Mouse (Mus musculus): ENCODE measurements around the gene Ubald2. TPM values are rescaled to one million over a fixed set of nuclear protein-coding genes. Genes with fewer than 3 reads are reported as not detected.
A peak's percentile ranks its signal among the peaks of the same experiment; 100 is the strongest.

Ubald2 gene
- polyA plus RNA-seq, 1 experiment from 2014 or later = 78.5 TPM

GRCm38 (mm10) chr11:116434967-116435752, 1.3 kb downstream of the Ubald2 start:
- ATAC-seq (replicated peaks; ENCODE audit: low FRiP score, low TSS enrichment, low read depth) (no peak), DNase-seq (ENCODE audit: low spot score) (no peak)
- peak overlapping the region; percentile 62 for H3K4me3 ChIP-seq (ENCODE audit: low read depth, low read length)
- H3K36me3 ChIP-seq (ENCODE audit: control insufficient read depth, insufficient read depth, low read length) = peaks cover 33% of the 10 kb centered on the region
- peak overlapping the region; percentile 62 for H3K9ac ChIP-seq (ENCODE audit: low read length)
- H3K27me3 ChIP-seq (replicated peaks; ENCODE audit: control insufficient read depth, insufficient read depth, low read length) = no peaks in the 10 kb centered on the region
- H3K27ac ChIP-seq (ENCODE audit: low read depth) = peak overlapping the region; percentile 90
- 53% methylated on average over 12 of the region's 12 CpGs for WGBS
- no peaks in the 10 kb centered on the region for H3K9me3 ChIP-seq (ENCODE audit: control insufficient read depth, low read length)
- H3K4me2 ChIP-seq (ENCODE audit: low read length) = peak overlapping the region; percentile 82
- peaks cover 39% of the 10 kb centered on the region for H3K4me1 ChIP-seq (replicated peaks; ENCODE audit: control insufficient read depth, insufficient read depth, low read length)

GRCm38 (mm10) chr11:116435992-116436724, 2.3 kb downstream of the Ubald2 start:
- H3K36me3 ChIP-seq (ENCODE audit: control insufficient read depth, insufficient read depth, low read length) = peaks cover 35% of the 10 kb centered on the region
- H3K9me3 ChIP-seq (ENCODE audit: control insufficient read depth, low read length) = no peaks in the 10 kb centered on the region
- H3K9ac ChIP-seq (ENCODE audit: low read length) = peak overlapping the region; percentile 16; the same call in 1 of the 2 replicates
- ATAC-seq (replicated peaks; ENCODE audit: low FRiP score, low TSS enrichment, low read depth) (no peak), DNase-seq (ENCODE audit: low spot score) (no peak)
- H3K4me2 ChIP-seq (ENCODE audit: low read length) = peak overlapping the region; percentile 82
- no peaks in the 10 kb centered on the region for H3K27me3 ChIP-seq (replicated peaks; ENCODE audit: control insufficient read depth, insufficient read depth, low read length)
- H3K4me3 ChIP-seq (ENCODE audit: low read depth, low read length) = peak overlapping the region; percentile 62
- no peak overlapping the region; the same call in 1 of the 2 replicates for H3K27ac ChIP-seq (ENCODE audit: low read depth)
- peaks cover 29% of the 10 kb centered on the region for H3K4me1 ChIP-seq (replicated peaks; ENCODE audit: control insufficient read depth, insufficient read depth, low read length)
- 48% methylated on average over 5 of the region's 5 CpGs for WGBS

GRCm38 (mm10) chr11:116436725-116437331, 2.9 kb downstream of the Ubald2 start:
- DNase-seq (ENCODE audit: low spot score) (no peak), ATAC-seq (replicated peaks; ENCODE audit: low FRiP score, low TSS enrichment, low read depth) (no peak)
- Histone ChIP-seq H3K4me2 (ENCODE audit: low read length) (peak overlapping the region; percentile 82), H3K36me3 (ENCODE audit: control insufficient read depth, insufficient read depth, low read length) (peaks cover 35% of the 10 kb centered on the region), H3K4me1 (replicated peaks; ENCODE audit: control insufficient read depth, insufficient read depth, low read length) (peaks cover 27% of the 10 kb centered on the region), H3K9ac (ENCODE audit: low read length) (0 out of 2 replicates have a peak overlapping the region, but pooled peaks have one; percentile 20), H3K9me3 (ENCODE audit: control insufficient read depth, low read length) (no peaks in the 10 kb centered on the region), H3K27ac (ENCODE audit: low read depth) (no peak overlapping the region), H3K4me3 (ENCODE audit: low read depth, low read length) (peak overlapping the region; percentile 6; the same call in 1 of the 2 replicates), H3K27me3 (replicated peaks; ENCODE audit: control insufficient read depth, insufficient read depth, low read length) (no peaks in the 10 kb centered on the region)
- WGBS = 55% methylated on average over 4 of the region's 4 CpGs

- Histone ChIP-seq H3K4me1 (replicated peaks; ENCODE audit: control insufficient read depth, insufficient read depth, low read length) (peaks cover 27% of the 10 kb centered on the region), H3K9me3 (ENCODE audit: control insufficient read depth, low read length) (no peaks in the 10 kb centered on the region), H3K27me3 (replicated peaks; ENCODE audit: control insufficient read depth, insufficient read depth, low read length) (no peaks in the 10 kb centered on the region), H3K4me3 (ENCODE audit: low read depth, low read length) (no peak overlapping the region), H3K27ac (ENCODE audit: low read depth) (no peak overlapping the region), H3K36me3 (ENCODE audit: control insufficient read depth, insufficient read depth, low read length) (peaks cover 35% of the 10 kb centered on the region), H3K4me2 (ENCODE audit: low read length) (no peak overlapping the region), H3K9ac (ENCODE audit: low read length) (no peak overlapping the region)
- WGBS = 82% methylated on average over 11 of the region's 11 CpGs
- no peak for DNase-seq (ENCODE audit: low spot score)
- ATAC-seq (replicated peaks; ENCODE audit: low FRiP score, low TSS enrichment, low read depth) = no peak
Measured at GRCm38 (mm10) chr11:116437541-116437940, 3.6 kb downstream of the Ubald2 start.

GRCm38 (mm10) chr11:116439269-116440240, 5.7 kb downstream of the Ubald2 start:
- no peak overlapping the region for H3K4me2 ChIP-seq (ENCODE audit: low read length)
- no peaks in the 10 kb centered on the region for H3K9me3 ChIP-seq (ENCODE audit: control insufficient read depth, low read length)
- WGBS = 78% methylated on average over 19 of the region's 19 CpGs
- DNase-seq (ENCODE audit: low spot score) (no peak), ATAC-seq (replicated peaks; ENCODE audit: low FRiP score, low TSS enrichment, low read depth) (no peak)
- peaks cover 35% of the 10 kb centered on the region for H3K36me3 ChIP-seq (ENCODE audit: control insufficient read depth, insufficient read depth, low read length)
- no peak overlapping the region for H3K27ac ChIP-seq (ENCODE audit: low read depth)
- H3K4me3 ChIP-seq (ENCODE audit: low read depth, low read length) = no peak overlapping the region
- H3K4me1 ChIP-seq (replicated peaks; ENCODE audit: control insufficient read depth, insufficient read depth, low read length) = peaks cover 25% of the 10 kb centered on the region
- no peaks in the 10 kb centered on the region for H3K27me3 ChIP-seq (replicated peaks; ENCODE audit: control insufficient read depth, insufficient read depth, low read length)
- H3K9ac ChIP-seq (ENCODE audit: low read length) = no peak overlapping the region

- no peak for ATAC-seq (replicated peaks; ENCODE audit: low FRiP score, low TSS enrichment, low read depth)
- Histone ChIP-seq H3K9ac (ENCODE audit: low read length) (no peak overlapping the region), H3K4me3 (ENCODE audit: low read depth, low read length) (no peak overlapping the region), H3K27me3 (replicated peaks; ENCODE audit: control insufficient read depth, insufficient read depth, low read length) (no peaks in the 10 kb centered on the region), H3K36me3 (ENCODE audit: control insufficient read depth, insufficient read depth, low read length) (peaks cover 35% of the 10 kb centered on the region), H3K4me2 (ENCODE audit: low read length) (no peak overlapping the region), H3K4me1 (replicated peaks; ENCODE audit: control insufficient read depth, insufficient read depth, low read length) (peaks cover 18% of the 10 kb centered on the region), H3K9me3 (ENCODE audit: control insufficient read depth, low read length) (no peaks in the 10 kb centered on the region), H3K27ac (ENCODE audit: low read depth) (no peak overlapping the region)
- WGBS = 70% methylated on average over 7 of the region's 7 CpGs
- DNase-seq (ENCODE audit: low spot score) = no peak
Measured at GRCm38 (mm10) chr11:116440408-116441068, 6.6 kb downstream of the Ubald2 start.

- DNase-seq (ENCODE audit: low spot score) = no peak
- no peaks in the 10 kb centered on the region for H3K9me3 ChIP-seq (ENCODE audit: control insufficient read depth, low read length)
- 73% methylated on average over 15 of the region's 15 CpGs for WGBS
- H3K27me3 ChIP-seq (replicated peaks; ENCODE audit: control insufficient read depth, insufficient read depth, low read length) = peaks cover 9% of the 10 kb centered on the region
- no peak overlapping the region for H3K9ac ChIP-seq (ENCODE audit: low read length)
- H3K4me2 ChIP-seq (ENCODE audit: low read length) = no peak overlapping the region
- peaks cover 19% of the 10 kb centered on the region for H3K36me3 ChIP-seq (ENCODE audit: control insufficient read depth, insufficient read depth, low read length)
- no peak overlapping the region for H3K27ac ChIP-seq (ENCODE audit: low read depth)
- H3K4me1 ChIP-seq (replicated peaks; ENCODE audit: control insufficient read depth, insufficient read depth, low read length) = peaks cover 6% of the 10 kb centered on the region; the same call in 1 of the 2 replicates
- no peak for ATAC-seq (replicated peaks; ENCODE audit: low FRiP score, low TSS enrichment, low read depth)
- H3K4me3 ChIP-seq (ENCODE audit: low read depth, low read length) = no peak overlapping the region
Measured at GRCm38 (mm10) chr11:116442129-116442866, 8.4 kb downstream of the Ubald2 start.
